Mouse (Mus musculus): Measurements from ENCODE around the gene Ppp1r27. TPM values are rescaled to one million over a fixed set of nuclear protein-coding genes. Genes with fewer than 3 reads are reported as not detected.
"Not testable (repeated sequence)": the region's sequence is repeated elsewhere in the genome, so short reads cannot be mapped to it uniquely, and the experiment has no call there.

Gene Ppp1r27
- total RNA-seq (2021): under 1 TPM; 0.40 to 0.79 TPM
- 0.83 and 1.2 TPM in 2 replicates for polyA plus RNA-seq (2012; rRNA removed)
- long read RNA-seq: 0 reads

DNA sequence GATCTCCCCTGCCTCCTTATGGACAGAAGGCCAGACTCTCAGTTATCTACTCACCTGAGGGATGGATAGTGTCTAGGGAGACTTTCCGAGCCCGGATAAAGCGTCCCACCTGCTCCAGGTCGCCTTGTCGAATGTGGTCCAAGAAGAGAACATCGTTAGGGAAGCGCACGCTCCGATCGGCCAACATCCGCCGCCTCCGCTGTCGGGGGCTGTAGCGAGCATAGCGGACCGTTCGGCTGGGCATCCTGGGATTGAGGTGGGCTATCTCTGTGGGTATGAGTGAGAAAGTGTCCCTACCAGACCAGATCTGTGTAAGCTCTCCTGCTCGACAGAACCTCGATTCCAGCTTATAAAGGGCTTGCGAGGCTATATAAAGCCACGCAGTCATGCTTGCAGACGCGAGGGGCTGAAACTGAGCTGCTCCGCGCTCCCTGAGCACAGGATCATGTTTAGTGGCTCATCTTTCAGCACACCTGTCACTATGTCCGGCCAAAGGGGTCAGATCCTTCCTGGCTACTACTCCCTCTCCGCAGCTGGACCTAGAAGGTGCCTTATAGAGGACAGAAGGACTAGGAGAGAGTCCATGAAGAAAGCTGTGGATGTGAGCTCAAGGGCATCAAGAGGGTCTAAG is at the start of gene Ppp1r27:
Ppp1r27 (minus strand) TSS at position 323 of the 631 bp plus-strand sequence.
- no peak for DNase-seq

DNA sequence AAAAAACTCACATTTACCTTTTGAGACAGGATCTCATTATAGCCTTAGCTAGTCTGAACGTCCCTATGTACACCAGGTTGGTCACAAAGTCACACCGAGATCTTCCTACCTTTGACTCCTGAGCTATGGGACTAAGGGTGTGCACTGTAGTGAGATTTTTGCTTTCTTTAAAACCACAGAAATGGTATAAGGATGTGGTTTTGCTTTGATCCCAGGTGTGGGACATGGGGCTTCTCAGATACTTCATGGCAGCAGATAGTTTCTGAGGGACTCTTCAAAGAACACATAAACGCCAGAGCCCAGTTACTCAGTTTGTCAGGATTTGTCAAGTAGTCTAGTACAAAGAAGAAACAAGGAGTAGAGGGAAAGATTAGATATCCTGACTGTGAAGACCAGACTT is 49.8 kb upstream of the Ppp1r27 start:
- DNase-seq: no peak

DNA sequence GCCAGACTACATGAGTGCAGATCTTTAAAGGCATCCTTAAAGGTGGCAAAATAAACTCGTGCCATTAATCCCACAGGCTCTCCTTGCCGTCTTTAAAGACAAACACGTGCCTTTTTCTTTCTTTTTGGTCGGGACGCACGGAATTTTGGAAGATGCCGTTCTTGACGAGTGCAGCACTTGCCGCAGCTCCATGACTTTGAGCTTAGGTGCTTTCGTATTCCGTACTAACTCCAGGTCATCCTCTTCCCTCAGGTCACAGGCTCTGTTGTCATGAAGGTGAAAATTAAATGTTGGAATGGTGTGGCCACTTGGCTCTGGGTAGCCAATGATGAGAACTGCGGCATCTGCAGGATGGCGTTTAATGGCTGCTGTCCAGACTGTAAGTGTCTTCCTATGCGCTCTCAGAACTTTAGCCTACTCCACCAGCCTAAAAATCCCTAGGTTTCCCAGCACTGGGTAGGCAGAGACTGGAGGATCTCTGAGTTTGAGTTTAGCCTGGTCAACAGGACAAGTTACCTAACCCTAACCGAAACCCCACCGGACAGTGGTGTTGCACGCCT is 48.1 kb upstream of the Ppp1r27 start:
- no peak for DNase-seq

DNA sequence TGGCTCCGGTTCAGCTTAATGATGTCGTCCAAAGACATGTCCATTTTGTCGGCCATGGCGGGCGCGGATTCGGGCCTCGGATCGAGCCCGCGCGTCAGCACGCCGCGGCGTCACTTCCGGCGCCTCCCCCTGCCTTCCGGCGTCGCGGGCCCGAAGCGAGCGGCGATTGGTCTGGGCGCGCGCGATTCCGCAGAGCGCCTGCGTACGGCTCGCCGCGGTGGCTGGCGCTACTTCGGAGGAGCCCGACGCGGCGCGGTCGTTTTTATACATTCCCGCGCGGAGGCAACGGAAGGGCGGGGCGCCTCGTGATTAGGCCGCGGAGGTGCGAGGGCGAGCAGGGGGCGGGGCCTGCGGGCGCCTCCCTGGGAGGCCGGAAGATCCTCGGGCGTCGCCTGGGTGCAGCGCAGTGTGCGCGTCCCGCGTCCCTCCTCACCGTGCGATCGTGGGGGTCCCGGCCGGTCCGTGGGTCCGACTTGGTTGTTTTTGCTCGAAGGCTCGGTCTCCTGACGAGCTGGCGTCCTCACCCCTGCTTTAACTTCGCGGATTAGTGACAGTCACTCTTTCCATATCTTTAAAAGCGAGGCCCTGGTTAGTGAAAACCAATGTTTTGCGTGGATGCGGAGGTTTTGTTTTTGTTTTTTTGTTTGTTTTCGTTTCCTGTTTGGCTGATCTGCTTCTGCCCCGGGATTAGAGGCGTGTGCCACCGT is 47.5 kb upstream of the Ppp1r27 start, which contains the start of the genes Alyref and Anapc11:
Alyref (minus strand) TSS at position 83 of the 707 bp plus-strand sequence.
Anapc11 (plus strand) TSS at position 139 of the 707 bp plus-strand sequence.
- DNase-seq: peak; percentile 96

DNA sequence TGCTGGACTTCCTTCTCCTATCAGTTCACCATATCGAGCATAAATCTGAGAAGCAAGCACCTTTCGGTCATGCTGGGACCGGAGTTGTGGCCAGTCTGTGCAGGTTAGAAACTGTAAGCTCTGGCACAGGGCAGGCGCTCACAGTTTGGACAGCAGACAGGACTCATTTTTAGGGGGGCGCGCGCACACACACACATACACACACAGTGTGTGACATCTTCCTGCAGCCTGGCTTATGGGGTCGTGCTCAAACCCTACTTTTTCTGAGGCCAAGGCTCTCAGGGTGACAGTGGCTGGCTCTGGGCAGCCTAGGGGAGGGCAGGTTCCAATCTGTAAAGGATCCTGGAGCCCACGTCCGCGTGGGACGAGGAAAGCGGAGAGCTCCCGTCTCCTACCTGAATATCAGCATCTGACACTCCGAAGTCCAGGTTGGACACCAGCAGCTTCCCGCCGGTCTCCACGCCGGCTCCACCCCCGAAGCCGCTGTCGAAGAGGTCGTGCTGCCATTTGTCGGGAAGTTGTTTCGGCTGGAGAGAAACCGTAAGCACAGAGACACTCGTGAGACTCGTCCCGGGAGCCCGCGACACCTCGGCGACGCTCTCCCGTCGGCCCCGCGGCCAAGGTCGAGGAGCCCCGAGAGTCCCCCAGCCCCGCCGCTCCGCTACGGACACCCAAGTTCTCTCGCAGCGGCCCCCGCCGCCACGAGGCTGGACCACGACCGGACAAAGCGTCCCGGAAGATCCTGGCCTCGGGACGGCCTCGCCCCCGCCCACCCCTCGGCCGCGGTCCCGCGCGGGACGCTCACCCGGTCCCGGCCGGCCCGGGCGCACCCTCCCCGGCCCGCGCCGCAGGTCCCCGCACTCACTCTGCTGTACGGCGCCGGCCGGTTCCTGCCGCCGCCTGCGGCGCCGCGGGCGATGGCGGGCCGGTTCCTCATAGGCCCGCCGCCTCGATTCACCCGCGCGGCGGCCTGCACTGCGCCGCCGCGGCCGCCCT is 46.6 kb upstream of the Ppp1r27 start:
- no peak for DNase-seq

DNA sequence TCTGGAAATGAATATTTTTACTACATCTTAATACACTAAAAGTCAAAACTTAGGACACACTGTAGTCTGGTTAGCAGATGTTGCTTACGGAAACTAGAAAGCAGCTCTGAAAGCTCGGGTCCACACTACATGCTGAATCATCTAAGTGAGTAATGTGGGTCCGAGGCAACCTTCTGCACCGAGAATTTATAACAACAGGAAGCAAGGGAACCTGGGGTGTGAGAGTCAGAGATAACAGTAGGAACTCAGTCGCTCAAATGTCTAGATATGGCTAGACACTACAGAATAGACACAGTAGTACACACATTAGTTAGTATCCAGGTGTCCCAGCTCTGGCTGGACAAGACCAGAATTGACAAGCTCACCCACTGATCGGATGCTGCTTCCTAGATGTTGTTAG is 37.6 kb upstream of the Ppp1r27 start:
- DNase-seq: no peak

DNA sequence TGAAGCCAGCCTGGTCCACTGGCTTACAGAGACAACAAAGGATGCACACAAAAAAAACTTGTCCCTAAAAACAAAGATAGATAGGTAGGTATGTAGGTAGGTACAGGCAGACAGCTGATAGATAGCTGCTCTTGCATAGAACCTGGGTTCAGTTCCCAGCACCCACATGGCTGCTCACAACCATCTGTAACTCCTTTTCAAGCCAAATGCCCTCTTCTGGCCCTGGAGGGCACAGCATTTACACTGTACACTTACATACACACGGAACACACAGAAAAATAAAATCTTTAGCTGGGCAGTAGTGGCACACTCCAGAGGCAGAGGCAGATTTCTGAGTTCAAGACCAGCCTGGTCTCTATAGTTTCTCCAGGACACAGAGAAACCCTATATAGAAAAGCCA is 33.0 kb upstream of the Ppp1r27 start:
- no peak for DNase-seq

DNA sequence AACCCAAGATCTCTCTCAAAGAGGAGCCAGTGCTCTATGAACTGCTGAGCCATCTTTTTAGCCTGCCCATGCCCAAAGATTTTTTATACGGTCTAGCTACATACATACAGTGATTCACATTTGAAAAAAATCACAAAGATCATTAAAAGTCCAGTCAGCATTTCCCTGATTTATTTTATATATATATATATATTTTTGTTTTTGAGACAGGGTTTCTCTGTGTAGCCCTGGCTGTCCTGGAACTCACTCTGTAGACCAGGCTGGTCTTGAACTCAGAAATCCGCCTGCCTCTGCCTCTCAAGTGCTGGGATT is 32.0 kb upstream of the Ppp1r27 start:
- not testable (repeated sequence) for DNase-seq

DNA sequence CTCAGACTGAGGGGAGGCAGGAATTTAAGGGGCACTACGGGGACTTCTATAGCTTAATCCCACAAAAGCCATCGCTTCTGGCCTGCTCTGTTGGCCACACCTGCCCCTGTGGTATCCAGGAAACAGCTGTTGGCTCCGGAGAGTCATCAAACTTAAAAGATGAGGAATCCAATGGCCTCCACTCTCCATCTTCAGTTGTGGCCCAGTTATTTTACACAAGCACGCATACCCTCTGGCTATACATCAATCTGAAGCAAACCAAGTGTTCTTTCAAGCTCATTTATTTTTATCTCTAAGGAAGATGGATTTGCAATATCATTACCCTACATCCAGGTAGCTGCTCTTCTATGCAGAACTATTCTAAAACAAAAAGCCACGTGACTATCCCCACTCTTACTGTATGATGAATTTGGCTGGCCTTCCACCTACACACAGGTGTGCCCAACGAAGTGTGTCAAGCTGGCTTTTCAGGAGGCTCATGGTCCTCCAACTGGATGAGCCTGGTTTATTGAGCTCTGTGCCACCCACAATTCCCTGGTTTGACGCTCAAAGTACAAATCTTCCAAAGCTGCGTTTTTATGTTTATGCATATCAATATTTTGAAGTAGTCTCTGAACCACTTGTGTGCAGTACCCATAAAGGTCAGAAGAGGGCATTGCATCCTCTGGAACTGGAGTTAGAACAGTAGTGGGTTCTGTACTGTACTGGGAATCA is 31.5 kb upstream of the Ppp1r27 start:
- peak; percentile 30 for DNase-seq

DNA sequence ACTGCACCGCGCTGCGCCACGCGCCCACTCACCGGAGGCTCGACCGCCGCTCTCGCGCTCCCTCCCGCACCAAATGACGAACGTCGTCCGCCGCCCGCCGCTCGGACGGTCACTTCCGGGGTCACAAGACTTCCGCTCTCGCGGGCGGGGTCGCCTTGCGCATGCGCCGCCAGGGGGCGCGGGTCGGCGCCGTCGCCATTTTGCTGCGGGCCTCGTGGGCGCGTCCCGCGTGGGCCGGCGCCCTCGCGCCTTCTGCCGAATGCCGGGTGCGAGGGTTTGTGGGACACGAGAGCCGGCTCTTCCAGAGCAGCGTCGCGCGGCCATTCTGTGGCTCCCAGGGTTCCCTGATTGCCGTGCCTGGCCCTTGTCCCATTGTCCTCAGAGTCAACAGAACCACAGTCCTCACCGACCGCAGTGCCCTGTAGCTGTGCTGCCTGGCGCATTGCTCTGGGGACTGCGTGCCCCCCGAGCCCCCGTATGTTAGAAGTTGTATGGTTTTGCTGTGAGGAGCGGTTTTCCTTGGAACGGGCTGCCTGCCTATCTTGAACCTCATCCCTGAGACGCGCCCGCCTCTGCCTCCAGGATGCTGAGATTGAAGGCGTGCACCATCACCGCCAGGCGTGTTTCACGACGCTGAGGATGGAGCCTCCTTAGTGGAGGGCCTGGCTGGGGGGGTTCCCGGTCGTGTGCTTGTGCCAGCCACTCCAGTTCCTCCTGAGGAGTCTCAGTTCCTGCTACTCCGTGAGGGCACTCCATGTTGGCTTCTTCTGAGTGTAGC is 30.7 kb upstream of the Ppp1r27 start, which contains the start of gene Arhgdia:
Arhgdia (minus strand) TSS at position 135 of the 778 bp plus-strand sequence.
- DNase-seq: peak; percentile 93

DNA sequence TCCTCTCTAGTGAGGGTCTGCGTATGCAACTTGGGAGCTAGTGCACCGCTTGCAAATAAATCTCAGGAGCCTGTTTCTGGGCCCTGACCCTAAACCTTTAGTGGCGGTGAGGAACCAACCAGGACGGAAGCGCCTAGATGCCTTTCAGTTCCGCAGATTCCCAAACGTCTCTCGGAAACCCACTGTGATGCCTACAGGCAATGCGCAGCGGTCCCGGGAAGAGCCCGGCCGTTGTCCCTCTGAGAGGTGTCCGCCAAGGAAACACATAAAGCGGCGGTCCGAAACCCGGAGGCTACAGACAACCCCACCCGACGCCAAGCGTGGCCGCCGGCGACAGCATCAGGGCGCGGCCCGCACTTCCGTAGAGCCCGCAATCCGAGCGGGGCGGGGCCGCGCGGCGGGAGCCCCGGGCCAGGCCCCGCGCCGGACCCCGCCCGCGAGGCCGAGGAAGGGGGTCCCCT is 30.0 kb upstream of the Ppp1r27 start:
- DNase-seq: peak; percentile 62

DNA sequence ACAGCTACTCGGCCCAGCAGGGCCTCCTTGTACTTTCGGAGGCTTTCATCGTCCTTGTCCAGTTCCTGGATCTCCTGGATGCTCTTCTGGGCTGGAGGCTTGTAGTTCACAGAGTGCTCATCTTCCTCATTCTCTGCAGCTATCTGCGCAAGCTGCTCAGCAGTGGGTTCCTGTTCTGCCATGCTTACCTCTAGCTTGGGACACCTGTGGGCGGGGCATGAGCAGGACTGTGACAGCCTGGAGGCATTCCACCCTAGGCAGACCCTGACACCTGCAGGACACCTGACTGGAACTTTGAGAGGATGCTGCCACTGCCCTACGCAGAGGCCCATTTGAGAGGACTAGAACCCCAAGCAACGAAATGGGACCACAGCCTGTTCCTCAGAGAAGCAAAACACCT is 29.3 kb upstream of the Ppp1r27 start:
- no peak for DNase-seq

DNA sequence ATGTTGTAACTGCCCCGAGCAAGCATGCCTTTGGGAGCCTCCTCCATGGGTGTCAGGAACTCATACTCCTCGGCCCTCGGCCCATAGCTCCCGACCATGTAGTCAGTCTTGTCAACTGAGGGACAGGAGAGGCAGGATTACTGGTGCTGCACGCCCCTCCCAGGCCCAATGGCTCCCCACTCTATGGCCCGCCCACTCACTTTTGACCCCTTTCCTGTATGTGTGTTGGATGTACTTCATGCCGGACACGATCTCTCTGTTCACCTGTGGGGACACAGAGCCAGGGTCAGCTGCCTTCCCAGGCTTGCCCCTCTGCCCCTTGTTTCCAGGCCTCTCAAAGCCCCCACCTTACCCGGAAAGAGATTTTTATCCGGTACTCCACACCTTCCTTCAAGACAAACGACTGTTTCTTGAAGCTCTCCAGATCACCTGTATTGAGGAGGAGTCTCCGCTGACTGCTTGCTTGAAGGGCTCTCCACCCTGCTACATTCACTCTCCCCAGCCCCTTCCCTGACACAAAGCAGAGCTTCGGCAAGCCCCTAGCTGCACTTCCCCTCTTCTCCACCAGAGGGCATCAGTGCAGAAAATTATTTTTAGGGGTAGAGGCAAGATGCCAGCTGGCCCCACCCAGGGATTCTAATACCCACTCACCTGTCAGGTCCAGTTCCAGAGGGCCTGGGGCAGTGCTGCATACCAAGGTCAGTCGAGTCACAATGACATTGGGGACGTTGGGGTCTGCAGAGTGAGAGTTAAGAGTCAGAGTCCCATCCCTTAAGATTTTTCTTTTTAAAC is 28.6 kb upstream of the Ppp1r27 start:
- peak; percentile 62 for DNase-seq

DNA sequence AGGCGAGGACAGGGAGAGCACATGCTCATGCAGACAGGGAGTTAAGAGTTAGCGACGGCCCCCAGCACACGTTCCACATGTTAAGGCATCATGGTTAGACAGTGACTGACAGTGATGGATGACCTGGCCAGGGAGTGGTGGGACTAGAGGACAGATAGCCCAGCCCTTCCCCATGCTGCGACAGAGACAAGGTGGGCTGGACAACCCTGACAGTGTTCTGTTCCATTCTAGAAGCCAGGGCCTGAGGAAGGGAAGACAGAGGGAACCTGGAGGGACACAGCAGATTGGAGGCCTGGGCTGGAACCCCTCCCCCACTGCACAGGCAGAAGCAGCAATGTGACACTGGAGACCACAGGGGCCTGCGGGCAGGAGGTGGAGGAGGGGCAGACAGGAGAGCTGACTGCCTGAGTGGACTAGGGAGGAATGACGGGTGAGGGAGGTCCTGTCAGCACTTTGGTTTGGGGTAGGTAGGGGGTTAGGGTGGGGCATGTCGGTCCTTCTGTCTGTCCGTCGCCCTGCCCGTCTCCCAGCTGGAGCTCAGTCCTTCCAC is 27.8 kb upstream of the Ppp1r27 start:
- peak; percentile 26 for DNase-seq

DNA sequence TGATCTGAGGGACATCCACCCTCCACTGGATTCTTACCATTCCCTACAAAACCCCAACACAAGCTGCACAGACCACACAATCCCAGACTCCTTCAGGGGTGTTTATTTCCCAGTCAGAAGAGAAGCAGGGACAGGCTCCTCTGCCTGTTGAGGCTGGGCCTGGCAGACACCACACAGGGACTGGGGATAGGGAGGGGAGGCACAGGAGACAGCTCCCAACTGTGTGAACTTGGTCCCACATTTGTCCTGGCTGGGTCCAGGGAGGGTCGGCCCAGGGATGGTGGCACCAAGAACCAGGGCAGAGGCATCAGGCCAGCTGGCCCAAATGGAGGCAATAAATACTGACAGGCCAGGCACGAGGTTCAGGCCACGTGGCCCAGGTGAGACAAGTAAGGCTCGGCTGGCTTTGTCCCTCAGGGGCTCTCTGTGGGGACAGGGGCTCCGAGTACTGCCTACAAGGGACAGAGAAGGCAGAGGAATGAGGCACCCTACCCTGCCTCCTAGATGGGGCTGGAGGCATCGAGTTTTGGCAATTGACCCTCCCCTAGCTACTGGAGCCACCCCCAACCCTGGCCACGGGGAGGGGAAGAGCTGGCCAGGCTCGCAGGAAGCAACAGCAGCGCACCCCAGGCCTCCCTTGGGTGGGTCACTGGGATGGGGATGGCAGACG is 27.2 kb upstream of the Ppp1r27 start:
- peak; percentile 31 for DNase-seq

DNA sequence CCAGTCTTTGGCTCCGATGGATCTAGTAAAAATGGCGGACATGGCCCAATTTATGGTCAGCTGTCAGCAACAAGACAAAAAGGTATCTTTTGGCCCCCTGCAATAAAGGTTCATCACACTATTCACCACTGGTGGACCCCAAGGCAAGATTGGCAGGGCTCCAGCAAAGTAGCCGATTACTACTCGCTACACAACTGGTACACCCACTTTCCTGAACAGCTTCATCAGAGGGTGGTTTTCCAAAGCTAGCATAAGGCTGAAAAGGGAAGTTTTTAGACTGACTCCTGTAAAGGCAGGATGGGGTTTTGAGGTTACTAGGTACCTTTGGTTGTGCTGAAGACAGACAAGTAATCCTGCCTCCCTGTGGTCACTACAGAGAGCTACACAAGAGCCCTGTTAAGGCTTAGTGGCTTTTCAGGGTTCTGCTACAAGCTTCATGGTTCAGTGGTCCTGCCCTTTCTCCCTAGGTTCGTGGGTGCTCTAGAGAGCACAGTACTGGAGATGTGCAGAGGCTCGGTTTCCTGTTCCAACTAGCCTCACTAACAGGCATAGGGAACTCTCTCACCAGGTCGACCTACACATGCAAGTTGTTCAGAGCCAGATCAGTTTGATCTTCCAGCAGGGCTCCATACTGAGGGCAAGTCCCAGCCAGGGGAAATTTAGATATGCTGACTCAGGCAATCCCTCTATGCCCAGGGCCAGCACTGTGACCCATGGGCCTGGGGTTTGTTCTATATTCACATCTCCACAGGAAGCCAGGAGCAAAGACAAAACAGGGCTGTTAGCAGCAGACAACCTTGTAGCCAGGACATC is 26.5 kb upstream of the Ppp1r27 start:
- DNase-seq: no peak

DNA sequence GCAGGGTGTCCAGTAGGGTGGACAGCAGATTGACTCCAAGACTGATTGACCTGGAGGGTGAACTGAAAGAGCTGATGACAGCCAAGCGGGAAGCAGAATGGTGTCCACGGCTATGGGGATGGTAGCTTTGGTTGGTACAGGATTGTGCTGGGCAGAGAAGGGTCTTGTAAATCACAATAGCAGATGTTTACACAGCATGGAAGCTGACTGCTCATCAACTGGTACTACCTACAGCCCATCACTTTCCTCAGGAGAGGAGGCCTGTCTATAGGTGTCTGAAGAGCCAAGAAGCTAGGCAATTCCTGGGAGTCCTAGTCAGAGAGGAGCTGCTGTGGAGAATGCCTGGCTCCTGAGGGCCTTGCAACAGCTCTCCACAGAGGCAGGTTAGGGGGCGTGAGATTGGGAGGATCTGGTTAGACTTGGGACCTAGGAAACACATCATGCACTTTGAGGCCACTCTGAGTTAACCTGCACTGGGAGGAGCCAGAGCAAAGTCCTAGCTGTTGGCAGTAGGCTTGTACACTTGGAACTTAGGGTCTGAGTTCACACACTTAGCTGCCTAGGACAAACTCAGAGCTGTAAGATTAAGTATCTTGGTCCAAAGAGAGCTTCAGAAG is 25.5 kb upstream of the Ppp1r27 start:
- DNase-seq: no peak
